Mouse (Mus musculus) embryonic facial prominence, embryonic 11.5 days (tissue): ENCODE results near the gene Zdhhc8. TPM values are rescaled to one million over a fixed set of nuclear protein-coding genes. Genes with fewer than 3 reads are reported as not detected.
A peak's percentile ranks its signal among the peaks of the same experiment; 100 is the strongest.

Experiments
- ATAC-seq: fragments of 200-750 bp; cut with Nextera tagmentation; replicated peaks from 2 replicates; pipeline ENCODE4 v1.8.0; 2017; ENCODE audit warnings: low read depth; ENCODE audit not compliant: insufficient number of reproducible peaks, low FRiP score, low TSS enrichment
- DNase-seq: peaks from one replicate; pipeline ENCODE4 v3.0.0-alpha.2; 2015; ENCODE audit warnings: low spot score
- H3K27ac ChIP-seq: fragments of 300-500 bp; sonication (generic); replicated peaks from 2 replicates; pipeline ENCODE4 v1.5.1; 2014; ENCODE audit warnings: mild to moderate bottlenecking, low read depth, low read length, control low read depth
- H3K27me3 ChIP-seq: fragments of 300-500 bp; sonication (generic); 2 replicates; pipeline ENCODE4 v1.6.1; 2014; ENCODE audit warnings: mild to moderate bottlenecking, low read length, moderate library complexity, mixed read lengths; ENCODE audit not compliant: control insufficient read depth, insufficient read depth
- H3K36me3 ChIP-seq: fragments of 300-500 bp; sonication (generic); replicated peaks from 2 replicates; pipeline ENCODE4 v1.6.1; 2014; ENCODE audit warnings: low read depth, mild to moderate bottlenecking, low read length, moderate library complexity, mixed read lengths; ENCODE audit not compliant: control insufficient read depth, insufficient read depth
- H3K4me1 ChIP-seq: fragments of 300-500 bp; sonication (generic); 2 replicates; pipeline ENCODE4 v1.6.1; 2014; ENCODE audit warnings: low read length, mixed read lengths; ENCODE audit not compliant: control insufficient read depth, insufficient read depth
- H3K4me2 ChIP-seq: fragments of 300-500 bp; sonication (generic); 2 replicates; pipeline ENCODE4 v1.6.1; 2014; ENCODE audit warnings: low read depth, mild to moderate bottlenecking, control low read depth, low read length, moderate library complexity
- H3K4me3 ChIP-seq: fragments of 300-500 bp; sonication (generic); 2 replicates; pipeline ENCODE4 v1.5.1; 2014; ENCODE audit warnings: low read depth, low read length, control low read depth
- H3K9ac ChIP-seq: fragments of 300-500 bp; sonication (generic); replicated peaks from 2 replicates; pipeline ENCODE4 v1.6.1; 2014; ENCODE audit warnings: mild to moderate bottlenecking, control low read depth, low read length
- H3K9me3 ChIP-seq: fragments of 300-500 bp; sonication (generic); replicated peaks from 2 replicates; pipeline ENCODE4 v1.6.1; 2016; ENCODE audit warnings: mild to moderate bottlenecking, low read length, inconsistent platforms, mixed read lengths; ENCODE audit not compliant: control insufficient read depth
- WGBS: fragments of 180-500 bp; shearing (Covaris S2); extraction: QIAGEN DNeasy Blood & Tissue Kit; methylation state at CpG from one replicate; pipeline ENCODE4 v1.1.7; 2014; 5-methylcytosine and 5-hydroxymethylcytosine counted together
- polyA plus RNA-seq: library from polyadenylated mRNA; unstranded; fragments of >200 nt; fragmentation: Nextera tagmentation; extraction: Ambion mirVana; gene quantifications from 2 replicates; pipeline ENCODE4 v1.2.1, GENCODE M21; 2014

The Zdhhc8 gene
- polyA plus RNA-seq, 1 experiment from 2014 or later: 9.3 TPM

DNA sequence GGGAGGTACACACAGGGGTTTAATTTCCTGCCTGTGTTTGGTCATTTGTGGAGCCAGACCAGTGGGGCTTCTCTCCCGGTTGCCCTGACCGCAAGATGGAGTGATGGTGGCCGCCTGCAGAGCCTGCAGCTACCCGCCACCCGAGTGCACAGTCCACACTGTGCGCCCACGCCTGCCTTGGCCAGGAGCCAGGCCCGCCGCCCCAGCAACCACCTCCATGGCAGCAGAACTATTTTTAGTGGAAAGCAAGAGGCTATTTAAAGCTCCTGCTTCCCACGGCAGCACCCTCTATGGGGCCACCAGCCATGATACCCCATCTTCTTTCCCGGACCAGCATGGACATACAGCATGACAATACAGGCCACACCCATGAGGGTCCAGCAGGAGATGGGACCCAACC, 5.3 kb downstream of the Zdhhc8 start:
- Histone ChIP-seq H3K4me1 (no peaks in the 10 kb centered on the region), H3K27ac (no peak overlapping the region), H3K9me3 (no peaks in the 10 kb centered on the region), H3K4me3 (no peak overlapping the region), H3K9ac (no peak overlapping the region), H3K27me3 (no peaks in the 10 kb centered on the region), H3K4me2 (no peak overlapping the region), H3K36me3 (no peaks in the 10 kb centered on the region; the same call in 1 of the 2 replicates)
- WGBS: 88% methylated on average over 11 of the region's 11 CpGs
- DNase-seq (no peak), ATAC-seq (no peak)

DNA sequence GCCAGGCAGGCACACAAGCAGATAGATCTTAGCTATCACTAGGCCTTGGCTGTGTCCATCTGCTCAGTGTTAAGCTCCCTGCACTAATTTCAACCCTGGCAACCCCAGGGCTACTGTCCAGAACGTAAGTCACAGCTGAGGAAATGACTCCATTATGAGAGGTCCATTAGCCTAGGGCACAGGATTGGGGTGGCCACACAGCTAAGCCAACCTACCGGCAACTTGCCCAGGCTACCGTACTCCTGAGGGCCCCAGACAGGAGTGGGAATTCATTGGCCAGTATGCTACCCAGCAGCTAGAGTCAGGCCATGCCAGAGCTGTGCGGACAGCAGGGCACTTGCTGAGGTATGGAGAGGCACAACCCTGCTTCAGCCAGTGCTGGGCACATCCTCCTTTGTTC, 6.1 kb downstream of the Zdhhc8 start:
- no peaks in the 10 kb centered on the region; the same call in 1 of the 2 replicates for H3K36me3 ChIP-seq
- no peak overlapping the region for H3K9ac ChIP-seq
- DNase-seq (no peak), ATAC-seq (no peak)
- H3K4me3 ChIP-seq: no peak overlapping the region
- H3K9me3 ChIP-seq: no peaks in the 10 kb centered on the region
- H3K27me3 ChIP-seq: no peaks in the 10 kb centered on the region
- no peak overlapping the region for H3K4me2 ChIP-seq
- no peaks in the 10 kb centered on the region for H3K4me1 ChIP-seq
- WGBS: 92% methylated on average over 4 of the region's 4 CpGs
- H3K27ac ChIP-seq: no peak overlapping the region

DNA sequence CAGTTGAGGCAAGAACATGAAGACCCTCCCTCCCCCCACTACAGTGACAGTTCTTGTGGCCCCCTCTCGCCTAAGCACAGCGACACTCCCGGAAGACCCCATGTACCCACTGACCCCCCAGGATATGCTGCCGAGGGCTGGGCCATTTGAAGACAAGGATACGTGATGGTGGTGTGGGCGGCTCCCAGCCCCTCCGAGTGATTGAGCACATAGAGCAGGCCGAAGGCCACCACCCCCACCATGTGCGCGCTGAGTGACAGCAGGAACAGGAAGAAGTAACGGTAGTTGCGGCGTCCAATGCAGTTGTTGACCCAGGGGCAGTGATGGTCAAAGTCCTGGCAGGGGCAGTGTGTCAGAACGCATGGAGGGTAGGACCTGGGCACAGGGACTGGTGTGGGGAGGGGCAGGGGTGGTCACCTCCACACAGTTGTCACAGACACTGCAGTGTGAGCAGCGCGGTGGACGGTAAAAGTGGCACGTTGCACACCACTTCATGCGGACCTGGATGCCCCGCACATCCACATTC, 7.0 kb downstream of the Zdhhc8 start:
- Histone ChIP-seq H3K4me1 (no peaks in the 10 kb centered on the region), H3K36me3 (no peaks in the 10 kb centered on the region; the same call in 1 of the 2 replicates), H3K27me3 (no peaks in the 10 kb centered on the region), H3K4me2 (no peak overlapping the region), H3K27ac (no peak overlapping the region), H3K4me3 (no peak overlapping the region), H3K9ac (no peak overlapping the region), H3K9me3 (no peaks in the 10 kb centered on the region)
- WGBS: 93% methylated on average over 20 of the region's 20 CpGs
- no peak for DNase-seq
- no peak for ATAC-seq

DNA sequence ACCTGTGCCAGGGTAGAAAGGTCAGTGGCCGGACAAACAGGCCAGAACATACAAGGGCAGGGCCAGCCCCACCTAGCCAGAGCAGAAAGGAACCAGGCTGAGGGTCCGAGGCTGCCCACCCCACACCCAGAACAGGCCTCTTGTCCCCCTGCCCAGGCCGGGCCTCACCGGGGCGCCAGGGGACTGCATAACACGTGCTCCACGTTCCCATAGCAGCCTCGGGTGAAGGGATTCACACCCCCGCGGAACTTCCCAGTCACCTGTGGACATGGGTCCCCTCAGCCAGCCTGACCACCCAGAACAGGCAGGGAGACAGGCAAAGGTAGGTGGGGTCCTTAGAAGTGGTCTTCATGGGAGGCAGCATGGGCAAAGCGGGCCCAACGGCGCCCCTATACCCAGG, 7.7 kb downstream of the Zdhhc8 start:
- ATAC-seq (no peak), DNase-seq (no peak)
- Histone ChIP-seq H3K4me2 (no peak overlapping the region), H3K4me3 (no peak overlapping the region), H3K27me3 (no peaks in the 10 kb centered on the region), H3K27ac (no peak overlapping the region), H3K9ac (no peak overlapping the region), H3K36me3 (no peaks in the 10 kb centered on the region; the same call in 1 of the 2 replicates), H3K9me3 (no peaks in the 10 kb centered on the region), H3K4me1 (no peaks in the 10 kb centered on the region)
- 93% methylated on average over 13 of the region's 13 CpGs for WGBS

DNA sequence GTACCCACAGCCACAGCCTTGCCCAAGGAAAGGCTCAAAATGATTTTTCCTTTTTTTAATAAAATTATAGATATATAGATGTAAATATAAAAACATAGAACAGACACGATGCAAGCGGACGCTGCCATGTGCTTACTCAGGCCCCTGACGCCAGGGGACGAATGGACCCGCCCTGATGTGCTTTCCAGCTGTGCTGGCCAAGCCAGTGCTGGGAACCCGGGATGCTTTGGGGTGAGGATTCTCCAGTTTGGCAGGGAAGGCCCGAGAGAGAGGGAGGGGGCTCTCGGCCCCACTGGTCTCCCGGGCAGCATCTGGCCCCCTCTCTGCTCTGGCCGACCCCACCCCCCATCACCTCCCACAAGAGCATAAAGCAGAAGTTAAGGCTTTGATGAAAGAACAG, 12.7 kb downstream of the Zdhhc8 start:
- no peaks in the 10 kb centered on the region for H3K36me3 ChIP-seq
- H3K4me2 ChIP-seq: no peak overlapping the region
- H3K9me3 ChIP-seq: no peaks in the 10 kb centered on the region
- 83% methylated on average over 11 of the region's 11 CpGs for WGBS
- peaks cover 2% of the 10 kb centered on the region; the same call in 1 of the 2 replicates for H3K4me1 ChIP-seq
- H3K9ac ChIP-seq: no peak overlapping the region
- DNase-seq (no peak), ATAC-seq (no peak)
- no peaks in the 10 kb centered on the region for H3K27me3 ChIP-seq
- no peak overlapping the region for H3K27ac ChIP-seq
- no peak overlapping the region for H3K4me3 ChIP-seq

DNA sequence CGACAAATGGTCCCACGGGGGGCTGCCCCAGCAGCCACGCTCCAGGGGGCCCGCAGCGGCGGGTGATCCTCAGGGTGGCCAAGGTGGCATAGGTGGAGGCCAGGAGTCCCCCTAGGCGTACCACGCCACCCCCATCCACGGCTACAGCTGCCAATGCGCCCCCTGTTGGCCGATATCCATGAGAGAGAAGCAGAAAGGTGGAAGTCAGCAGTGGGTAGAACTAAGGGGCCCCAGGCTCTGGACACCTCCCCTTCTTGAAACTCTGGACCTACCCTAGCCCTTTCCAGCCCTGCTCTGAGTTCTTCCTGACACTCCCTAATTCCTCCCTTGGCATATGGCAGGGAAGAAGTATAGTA, 13.4 kb downstream of the Zdhhc8 start:
- ATAC-seq (no peak), DNase-seq (no peak)
- 78% methylated on average over 11 of the region's 11 CpGs for WGBS
- H3K4me2 ChIP-seq: no peak overlapping the region
- no peaks in the 10 kb centered on the region for H3K36me3 ChIP-seq
- H3K9me3 ChIP-seq: no peaks in the 10 kb centered on the region
- no peak overlapping the region for H3K9ac ChIP-seq
- no peak overlapping the region for H3K27ac ChIP-seq
- H3K4me1 ChIP-seq: peaks cover 2% of the 10 kb centered on the region; the same call in 1 of the 2 replicates
- H3K4me3 ChIP-seq: no peak overlapping the region
- no peaks in the 10 kb centered on the region for H3K27me3 ChIP-seq

DNA sequence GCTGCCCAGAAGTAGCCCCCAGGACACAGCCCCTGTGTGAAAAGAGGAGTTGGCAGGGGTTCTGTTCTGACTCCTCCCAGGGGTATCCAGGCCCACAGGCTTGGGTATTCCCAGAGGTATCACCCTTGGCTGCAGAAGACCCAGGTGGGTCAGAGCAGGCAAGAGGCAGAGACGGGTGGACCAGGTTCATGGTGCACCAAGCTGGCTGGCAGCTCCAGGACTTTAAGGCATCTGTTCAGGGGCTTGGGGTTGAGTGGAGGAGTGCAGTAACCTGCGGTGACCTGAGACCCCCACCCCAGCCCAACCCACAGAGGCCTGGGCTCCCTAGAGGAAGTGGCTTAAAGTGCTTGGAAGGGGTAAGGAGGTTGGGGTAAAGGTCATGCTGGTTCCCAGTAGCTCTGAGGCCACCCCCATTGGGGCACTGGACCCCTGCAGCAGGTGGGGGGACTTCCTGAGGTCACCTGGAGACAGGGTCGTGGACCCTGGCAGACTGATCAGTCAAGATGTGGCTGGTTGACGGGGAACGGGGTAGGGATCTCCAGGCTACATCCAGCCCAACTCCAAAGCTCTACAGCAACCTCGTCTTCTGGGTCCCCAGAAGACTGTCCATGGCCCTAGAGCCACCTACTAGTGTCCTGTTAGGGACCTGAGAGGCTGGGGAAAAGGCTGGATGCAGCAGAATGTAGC, 13.9 kb downstream of the Zdhhc8 start:
- Histone ChIP-seq H3K36me3 (no peaks in the 10 kb centered on the region), H3K9ac (no peak overlapping the region), H3K4me3 (no peak overlapping the region), H3K27ac (no peak overlapping the region), H3K27me3 (no peaks in the 10 kb centered on the region), H3K4me2 (no peak overlapping the region), H3K4me1 (peaks cover 2% of the 10 kb centered on the region; the same call in 1 of the 2 replicates), H3K9me3 (no peaks in the 10 kb centered on the region)
- ATAC-seq: no peak
- DNase-seq: no peak
- WGBS: 85% methylated on average over 6 of the region's 6 CpGs

DNA sequence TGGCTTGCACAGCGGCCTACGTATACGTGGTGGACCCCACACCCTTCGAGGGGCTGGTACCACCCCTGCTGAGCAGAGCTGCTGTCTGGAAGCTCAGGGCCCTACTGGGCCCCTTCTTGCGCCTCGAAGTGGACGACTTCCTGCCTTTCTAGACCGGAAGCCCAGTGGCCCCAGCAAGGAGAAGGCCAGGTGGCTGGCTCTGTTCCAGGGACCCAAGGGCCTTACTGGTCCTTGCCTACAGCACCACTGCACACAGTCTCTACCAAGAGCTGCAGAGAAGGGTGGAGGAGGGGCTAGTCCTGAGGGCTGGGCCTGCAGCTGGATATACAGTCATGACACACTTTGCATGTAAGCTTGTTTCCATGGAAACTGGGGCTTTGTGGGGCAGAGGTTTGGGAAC, 14.9 kb downstream of the Zdhhc8 start:
- no peak overlapping the region for H3K4me2 ChIP-seq
- peak; percentile 25; the same call in 1 of the 2 replicates for ATAC-seq
- peaks cover 2% of the 10 kb centered on the region; the same call in 1 of the 2 replicates for H3K4me1 ChIP-seq
- no peak overlapping the region for H3K27ac ChIP-seq
- WGBS: 69% methylated on average over 8 of the region's 8 CpGs
- H3K4me3 ChIP-seq: no peak overlapping the region
- H3K36me3 ChIP-seq: no peaks in the 10 kb centered on the region
- no peaks in the 10 kb centered on the region for H3K9me3 ChIP-seq
- peak; percentile 29 for DNase-seq
- no peak overlapping the region for H3K9ac ChIP-seq
- no peaks in the 10 kb centered on the region for H3K27me3 ChIP-seq
